Mouse (Mus musculus) kidney, postnatal 0 days (tissue): ENCODE results near the gene Foxe1. TPM values are rescaled to one million over a fixed set of nuclear protein-coding genes. Genes with fewer than 3 reads are reported as not detected.
A peak's percentile ranks its signal among the peaks of the same experiment; 100 is the strongest.

ENCODE experiments used
- ATAC-seq: fragments of 200-750 bp; cut with Nextera tagmentation; replicated peaks from 2 replicates; pipeline ENCODE4 v1.8.0; 2017; ENCODE audit warnings: low read depth, moderate number of reproducible peaks, moderate TSS enrichment, moderate library complexity; ENCODE audit not compliant: low FRiP score
- DNase-seq: peaks from one replicate; pipeline ENCODE4 v3.0.0-alpha.2; 2016; ENCODE audit warnings: low spot score
- H3K27ac ChIP-seq: fragments of 300-500 bp; sonication (generic); 2 replicates; pipeline ENCODE4 v1.5.1; 2014; ENCODE audit warnings: mild to moderate bottlenecking
- H3K27me3 ChIP-seq: fragments of 300-500 bp; sonication (generic); 2 replicates; pipeline ENCODE4 v1.6.1; 2014; ENCODE audit warnings: low read length, mixed read lengths; ENCODE audit not compliant: insufficient read depth
- H3K36me3 ChIP-seq: fragments of 300-500 bp; sonication (generic); 2 replicates; pipeline ENCODE4 v1.6.1; 2014; ENCODE audit warnings: low read length, mixed read lengths; ENCODE audit not compliant: insufficient read depth
- H3K4me1 ChIP-seq: fragments of 300-500 bp; sonication (generic); replicated peaks from 2 replicates; pipeline ENCODE4 v1.6.1; 2014; ENCODE audit warnings: antibody characterized with exemption, low read length, mixed read lengths; ENCODE audit not compliant: insufficient read depth
- H3K4me2 ChIP-seq: fragments of 300-500 bp; sonication (generic); 2 replicates; pipeline ENCODE4 v1.6.1; 2014; ENCODE audit warnings: mild to moderate bottlenecking, low read length, moderate library complexity, mixed read lengths
- H3K4me3 ChIP-seq: fragments of 300-500 bp; sonication (generic); replicated peaks from 2 replicates; pipeline ENCODE4 v1.5.1; 2014; ENCODE audit warnings: low read depth, low read length
- H3K9ac ChIP-seq: fragments of 300-500 bp; sonication (generic); 2 replicates; pipeline ENCODE4 v1.6.1; 2014; ENCODE audit warnings: low read depth, low read length
- H3K9me3 ChIP-seq: fragments of 300-500 bp; sonication (generic); replicated peaks from 2 replicates; pipeline ENCODE4 v1.6.1; 2016; ENCODE audit warnings: low read length, inconsistent platforms, mixed read lengths
- CTCF ChIP-seq: IDR thresholded peaks from 2 replicates; pipeline ENCODE4 v1.5.1; 2016; ENCODE audit warnings: antibody characterized with exemption, low read depth, mild to moderate bottlenecking, moderate library complexity
- WGBS: fragments of 180-500 bp; shearing (Covaris S2); extraction: QIAGEN DNeasy Blood & Tissue Kit; methylation state at CpG from one replicate; pipeline ENCODE4 v1.1.7; 2014; 5-methylcytosine and 5-hydroxymethylcytosine counted together
- polyA plus RNA-seq: library from polyadenylated mRNA; unstranded; fragments of >200 nt; fragmentation: Nextera tagmentation; extraction: Ambion mirVana; gene quantifications from 2 replicates; pipeline ENCODE4 v1.2.1, GENCODE M21; 2015

Foxe1 gene
- polyA plus RNA-seq, 1 experiment from 2014 or later = not detected

- peak; percentile 85 for TF ChIP-seq CTCF
- Histone ChIP-seq H3K4me1 (no peaks in the 10 kb centered on the region), H3K4me3 (no peak overlapping the region), H3K4me2 (no peak overlapping the region), H3K9ac (no peak overlapping the region), H3K27ac (no peak overlapping the region), H3K9me3 (no peaks in the 10 kb centered on the region), H3K27me3 (peaks cover 6% of the 10 kb centered on the region; the same call in 1 of the 2 replicates), H3K36me3 (no peaks in the 10 kb centered on the region)
- ATAC-seq = peak; percentile 33; the same call in 1 of the 2 replicates
- peak; percentile 53 for DNase-seq
- WGBS = 53% methylated on average over 12 of the region's 12 CpGs
Measured at GRCm38 (mm10) chr4:46356351-46357133, 13.1 kb downstream of the Foxe1 start.

GRCm38 (mm10) chr4:46359539-46360253 is 16.3 kb downstream of the Foxe1 start:
- no peak overlapping the region for H3K27ac ChIP-seq
- no peaks in the 10 kb centered on the region for H3K4me1 ChIP-seq
- no peak overlapping the region for H3K9ac ChIP-seq
- H3K9me3 ChIP-seq = no peaks in the 10 kb centered on the region
- TF ChIP-seq CTCF = no peak
- DNase-seq = no peak
- no peaks in the 10 kb centered on the region for H3K36me3 ChIP-seq
- H3K27me3 ChIP-seq = no peaks in the 10 kb centered on the region
- H3K4me2 ChIP-seq = no peak overlapping the region
- ATAC-seq = no peak
- WGBS = 70% methylated on average over 12 of the region's 12 CpGs
- H3K4me3 ChIP-seq = no peak overlapping the region

GRCm38 (mm10) chr4:46361258-46361657 is 17.8 kb downstream of the Foxe1 start:
- ATAC-seq = no peak
- Histone ChIP-seq H3K9me3 (no peaks in the 10 kb centered on the region), H3K4me3 (no peak overlapping the region), H3K9ac (no peak overlapping the region), H3K27me3 (no peaks in the 10 kb centered on the region), H3K27ac (no peak overlapping the region), H3K36me3 (no peaks in the 10 kb centered on the region), H3K4me1 (no peaks in the 10 kb centered on the region), H3K4me2 (no peak overlapping the region)
- TF ChIP-seq CTCF = no peak
- 64% methylated on average over 5 of the region's 5 CpGs for WGBS
- DNase-seq = no peak

- TF ChIP-seq CTCF = peak; percentile 24; the same call in 1 of the 2 replicates
Measured at GRCm38 (mm10) chr4:46364360-46364759, 21.0 kb downstream of the Foxe1 start.

GRCm38 (mm10) chr4:46367487-46367959 is 24.1 kb downstream of the Foxe1 start:
- Histone ChIP-seq H3K36me3 (no peaks in the 10 kb centered on the region), H3K4me2 (no peak overlapping the region), H3K4me3 (no peak overlapping the region), H3K9me3 (no peaks in the 10 kb centered on the region), H3K4me1 (0 out of 2 replicates have a peak, but pooled peaks cover 2% of the 10 kb centered on the region), H3K27ac (no peak overlapping the region), H3K9ac (no peak overlapping the region), H3K27me3 (no peaks in the 10 kb centered on the region)
- WGBS = 7% methylated on average over 12 of the region's 12 CpGs
- ATAC-seq (no peak), DNase-seq (no peak)
- no peak for TF ChIP-seq CTCF

More at GRCm38 (mm10) chr4:46364360-46364759, 21.0 kb downstream of the Foxe1 start:
- no peak overlapping the region for H3K4me3 ChIP-seq
- no peak overlapping the region for H3K4me2 ChIP-seq
- no peaks in the 10 kb centered on the region for H3K9me3 ChIP-seq
- H3K36me3 ChIP-seq = no peaks in the 10 kb centered on the region
- ATAC-seq = no peak
- WGBS = 81% methylated on average over 2 of the region's 2 CpGs
- no peak for DNase-seq
- no peak overlapping the region for H3K9ac ChIP-seq
- no peaks in the 10 kb centered on the region for H3K4me1 ChIP-seq
- no peak overlapping the region for H3K27ac ChIP-seq
- no peaks in the 10 kb centered on the region for H3K27me3 ChIP-seq

GRCm38 (mm10) chr4:46369070-46369469 is 25.7 kb downstream of the Foxe1 start:
- TF ChIP-seq CTCF = peak; percentile 39; the same call in 1 of the 2 replicates
- ATAC-seq = no peak
- no peak overlapping the region for H3K27ac ChIP-seq
- WGBS = 69% methylated on average over 4 of the region's 4 CpGs
- no peaks in the 10 kb centered on the region for H3K9me3 ChIP-seq
- H3K4me3 ChIP-seq = no peak overlapping the region
- no peak for DNase-seq
- H3K4me2 ChIP-seq = no peak overlapping the region
- no peak overlapping the region for H3K9ac ChIP-seq
- H3K27me3 ChIP-seq = no peaks in the 10 kb centered on the region
- H3K36me3 ChIP-seq = no peaks in the 10 kb centered on the region
- 0 out of 2 replicates have a peak, but pooled peaks cover 2% of the 10 kb centered on the region for H3K4me1 ChIP-seq
